Mouse (Mus musculus): Measurements from ENCODE around the gene Csnk1d. TPM values are rescaled to one million over a fixed set of nuclear protein-coding genes. Genes with fewer than 3 reads are reported as not detected.

Gene Csnk1d
- total RNA-seq, 2 experiments from 2014 or later, result 116 to 122 TPM

GRCm38 (mm10) chr11:120989523-120989922, 1.6 kb downstream of the Csnk1d start:
- intact Hi-C loops (cut with DNase I), result no loop called here
- no peak for DNase-seq (ENCODE audit: low spot score in 2 of 2)

- DNase-seq (ENCODE audit: low spot score in 2 of 2), result no peak
- intact Hi-C loops (cut with DNase I), result no loop called here
Observed at GRCm38 (mm10) chr11:120988410-120988809, 2.7 kb downstream of the Csnk1d start.

- intact Hi-C loops (cut with DNase I), result no loop called here
Observed at GRCm38 (mm10) chr11:120987608-120988007, 3.5 kb downstream of the Csnk1d start.

GRCm38 (mm10) chr11:120984448-120985330, 6.4 kb downstream of the Csnk1d start:
- no peak for DNase-seq (ENCODE audit: low spot score in 2 of 2)
- intact Hi-C loops (cut with DNase I), result no loop called here

More at GRCm38 (mm10) chr11:120987608-120988007, 3.5 kb downstream of the Csnk1d start:
- DNase-seq (ENCODE audit: low spot score in 2 of 2), result no peak

- no peak for DNase-seq (ENCODE audit: low spot score in 2 of 2)
- intact Hi-C loops (cut with DNase I), result no loop called here
Observed at GRCm38 (mm10) chr11:120982459-120982858, 8.7 kb downstream of the Csnk1d start.

GRCm38 (mm10) chr11:120981661-120982060, 9.5 kb downstream of the Csnk1d start:
- intact Hi-C loops (cut with DNase I), result no loop called here
- no peak for DNase-seq (ENCODE audit: low spot score in 2 of 2)

- intact Hi-C loops (cut with DNase I), result no loop called here
- DNase-seq (ENCODE audit: low spot score in 2 of 2), result no peak
Observed at GRCm38 (mm10) chr11:120980427-120981035, 10.6 kb downstream of the Csnk1d start.

GRCm38 (mm10) chr11:120979711-120980426, 11.3 kb downstream of the Csnk1d start:
- DNase-seq (ENCODE audit: low spot score in 2 of 2), result no peak
- intact Hi-C loops (cut with DNase I), result no loop called here

GRCm38 (mm10) chr11:120973318-120973717, 17.8 kb downstream of the Csnk1d start:
- DNase-seq (ENCODE audit: low spot score in 2 of 2), result peak in 1 of 2 experiments; percentile 57
- intact Hi-C loops (cut with DNase I), result no loop called here

- no peak for DNase-seq (ENCODE audit: low spot score in 2 of 2)
- intact Hi-C loops (cut with DNase I), result no loop called here
Observed at GRCm38 (mm10) chr11:120971237-120971636, 19.9 kb downstream of the Csnk1d start.

GRCm38 (mm10) chr11:120969742-120970141, 21.4 kb downstream of the Csnk1d start:
- DNase-seq (ENCODE audit: low spot score in 2 of 2), result no peak
- intact Hi-C loops (cut with DNase I), result no loop called here

- no peak for DNase-seq (ENCODE audit: low spot score in 2 of 2)
- intact Hi-C loops (cut with DNase I), result no loop called here
Observed at GRCm38 (mm10) chr11:120965587-120965986, 25.5 kb downstream of the Csnk1d start.

- DNase-seq (ENCODE audit: low spot score in 2 of 2), result no peak
Observed at GRCm38 (mm10) chr11:120964195-120965157, 26.7 kb downstream of the Csnk1d start.

GRCm38 (mm10) chr11:120962909-120963308, 28.2 kb downstream of the Csnk1d start:
- intact Hi-C loops (cut with DNase I), result no loop called here
- no peak for DNase-seq (ENCODE audit: low spot score in 2 of 2)

More at GRCm38 (mm10) chr11:120964195-120965157, 26.7 kb downstream of the Csnk1d start:
- intact Hi-C loops (cut with DNase I), result no loop called here

GRCm38 (mm10) chr11:120962050-120962771, 28.9 kb downstream of the Csnk1d start:
- DNase-seq (ENCODE audit: low spot score in 2 of 2), result no peak
- intact Hi-C loops (cut with DNase I), result no loop called here

- intact Hi-C loops (cut with DNase I), result no loop called here
- no peak for DNase-seq (ENCODE audit: low spot score in 2 of 2)
Observed at GRCm38 (mm10) chr11:120961594-120961993, 29.5 kb downstream of the Csnk1d start.

- intact Hi-C loops (cut with DNase I), result no loop called here
- DNase-seq (ENCODE audit: low spot score in 2 of 2), result no peak
Observed at GRCm38 (mm10) chr11:120960248-120960647, 30.9 kb downstream of the Csnk1d start.

- intact Hi-C loops (cut with DNase I), result no loop called here
- no peak for DNase-seq (ENCODE audit: low spot score in 2 of 2)
Observed at GRCm38 (mm10) chr11:120959564-120959963, 31.6 kb downstream of the Csnk1d start.

GRCm38 (mm10) chr11:120959066-120959465, 32.1 kb downstream of the Csnk1d start:
- intact Hi-C loops (cut with DNase I), result no loop called here
- no peak for DNase-seq (ENCODE audit: low spot score in 2 of 2)

All from left cerebral cortex, postnatal 25 days (tissue).